Mouse (Mus musculus): ENCODE results near the gene Arpc1b.
A peak's percentile ranks its signal among the peaks of the same experiment; 100 is the strongest.
"Not testable (repeated sequence)": the region's sequence is repeated elsewhere in the genome, so short reads cannot be mapped to it uniquely, and the experiment has no call there.

Arpc1b gene

GRCm38 (mm10) chr5:145114606-145115473 lies 825 bp downstream of the Arpc1b start:
- DNase-seq: peak in 1 of 2 experiments; percentile 21

GRCm38 (mm10) chr5:145115736-145116135 lies 1.7 kb downstream of the Arpc1b start:
- no peak for DNase-seq

GRCm38 (mm10) chr5:145116316-145116715 lies 2.3 kb downstream of the Arpc1b start:
- DNase-seq: no peak

GRCm38 (mm10) chr5:145116916-145117315 lies 2.9 kb downstream of the Arpc1b start:
- DNase-seq: peak; percentile 33

- DNase-seq: no peak
Measured at GRCm38 (mm10) chr5:145118005-145118404, 4.0 kb downstream of the Arpc1b start.

- no peak for DNase-seq
Measured at GRCm38 (mm10) chr5:145118461-145118860, 4.4 kb downstream of the Arpc1b start.

GRCm38 (mm10) chr5:145119385-145119784 lies 5.4 kb downstream of the Arpc1b start:
- no peak for DNase-seq

GRCm38 (mm10) chr5:145120921-145121320 lies 6.9 kb downstream of the Arpc1b start:
- no peak for DNase-seq

- no peak for DNase-seq
Measured at GRCm38 (mm10) chr5:145123396-145123795, 9.4 kb downstream of the Arpc1b start.

GRCm38 (mm10) chr5:145126580-145126979 lies 12.6 kb downstream of the Arpc1b start:
- DNase-seq: no peak

- DNase-seq: no peak
Measured at GRCm38 (mm10) chr5:145129124-145129523, 15.1 kb downstream of the Arpc1b start.

- DNase-seq: not testable (repeated sequence)
Measured at GRCm38 (mm10) chr5:145129773-145130172, 15.8 kb downstream of the Arpc1b start.

- no peak for DNase-seq
Measured at GRCm38 (mm10) chr5:145130191-145130590, 16.2 kb downstream of the Arpc1b start.

GRCm38 (mm10) chr5:145130995-145131394 lies 17.0 kb downstream of the Arpc1b start:
- no peak for DNase-seq

GRCm38 (mm10) chr5:145133275-145133674 lies 19.3 kb downstream of the Arpc1b start:
- DNase-seq: not testable (repeated sequence)

GRCm38 (mm10) chr5:145138836-145139235 lies 24.8 kb downstream of the Arpc1b start:
- DNase-seq: no peak

GRCm38 (mm10) chr5:145139571-145140519 lies 25.8 kb downstream of the Arpc1b start, which contains the start of the genes Pdap1 and Bud31:
Gene Pdap1 (minus strand): TSS chr5:145140238.
Gene Bud31 (plus strand): TSS chr5:145140362.
- peak; percentile 94 to 98 for DNase-seq

- no peak for DNase-seq
Measured at GRCm38 (mm10) chr5:145140611-145141010, 26.6 kb downstream of the Arpc1b start.

- DNase-seq: no peak
Measured at GRCm38 (mm10) chr5:145147748-145148147, 33.7 kb downstream of the Arpc1b start.

- DNase-seq: no peak
Measured at GRCm38 (mm10) chr5:145149294-145149693, 35.3 kb downstream of the Arpc1b start.

- no peak for DNase-seq
Measured at GRCm38 (mm10) chr5:145152690-145153089, 38.7 kb downstream of the Arpc1b start.

GRCm38 (mm10) chr5:145161361-145161760 lies 47.3 kb downstream of the Arpc1b start:
- no peak for DNase-seq

GRCm38 (mm10) chr5:145164710-145165109 lies 50.7 kb downstream of the Arpc1b start:
- no peak for DNase-seq

Data from cerebellum, postnatal 36 days (tissue).